Mouse (Mus musculus) lung, postnatal 0 days (tissue): ENCODE data around the gene Map7. TPM values are rescaled to one million over a fixed set of nuclear protein-coding genes. Genes with fewer than 3 reads are reported as not detected.

Experiments used
- ATAC-seq: fragments of 200-750 bp; cut with Nextera tagmentation; 2 replicates; pipeline ENCODE4 v1.8.0; 2017; ENCODE audit warnings: moderate library complexity
- DNase-seq: peaks from one replicate; pipeline ENCODE4 v3.0.0-alpha.2; 2016; ENCODE audit warnings: low spot score
- H3K27ac ChIP-seq: fragments of 300-500 bp; sonication (generic); 2 replicates; pipeline ENCODE4 v1.5.1; 2014; ENCODE audit warnings: antibody characterized with exemption, mild to moderate bottlenecking, low read length, mixed read lengths
- H3K27me3 ChIP-seq: fragments of 300-500 bp; sonication (generic); replicated peaks from 2 replicates; pipeline ENCODE4 v1.6.1; 2014; ENCODE audit warnings: low read length, mixed read lengths; ENCODE audit not compliant: insufficient read depth
- H3K36me3 ChIP-seq: fragments of 300-500 bp; sonication (generic); 2 replicates; pipeline ENCODE4 v1.6.1; 2014; ENCODE audit warnings: low read length, mixed read lengths; ENCODE audit not compliant: insufficient read depth
- H3K4me1 ChIP-seq: fragments of 300-500 bp; sonication (generic); 2 replicates; pipeline ENCODE4 v1.6.1; 2014; ENCODE audit warnings: antibody characterized with exemption, low read depth, low read length, mixed read lengths; ENCODE audit not compliant: insufficient read depth
- H3K4me2 ChIP-seq: fragments of 300-500 bp; sonication (generic); replicated peaks from 2 replicates; pipeline ENCODE4 v1.6.1; 2014; ENCODE audit warnings: low read depth, mild to moderate bottlenecking, low read length, moderate library complexity, mixed read lengths
- H3K4me3 ChIP-seq: fragments of 300-500 bp; sonication (generic); 2 replicates; pipeline ENCODE4 v1.5.1; 2014; ENCODE audit warnings: low read depth, low read length
- H3K9ac ChIP-seq: fragments of 300-500 bp; sonication (generic); replicated peaks from 2 replicates; pipeline ENCODE4 v1.6.1; 2014; ENCODE audit warnings: low read depth, mild to moderate bottlenecking
- H3K9me3 ChIP-seq: fragments of 300-500 bp; sonication (generic); 2 replicates; pipeline ENCODE4 v1.6.1; 2016; ENCODE audit warnings: low read length, mixed read lengths
- CTCF ChIP-seq: IDR thresholded peaks from 2 replicates; pipeline ENCODE4 v1.5.1; 2016; ENCODE audit warnings: antibody characterized with exemption, mild to moderate bottlenecking
- EP300 ChIP-seq: IDR thresholded peaks from 2 replicates; pipeline ENCODE4 v1.6.1; 2016; ENCODE audit warnings: antibody characterized with exemption, mild to moderate bottlenecking, control low read depth
- WGBS: fragments of 180-500 bp; shearing (Covaris S2); extraction: QIAGEN DNeasy Blood & Tissue Kit; methylation state at CpG from one replicate; pipeline ENCODE4 v1.1.7; 2014; 5-methylcytosine and 5-hydroxymethylcytosine counted together
- polyA plus RNA-seq: library from polyadenylated mRNA; unstranded; fragments of >200 nt; fragmentation: Nextera tagmentation; extraction: Ambion mirVana; gene quantifications from 2 replicates; pipeline ENCODE4 v1.2.1, GENCODE M21; 2015

Gene Map7
- polyA plus RNA-seq, 1 experiment from 2014 or later: 12.9 TPM

DNA sequence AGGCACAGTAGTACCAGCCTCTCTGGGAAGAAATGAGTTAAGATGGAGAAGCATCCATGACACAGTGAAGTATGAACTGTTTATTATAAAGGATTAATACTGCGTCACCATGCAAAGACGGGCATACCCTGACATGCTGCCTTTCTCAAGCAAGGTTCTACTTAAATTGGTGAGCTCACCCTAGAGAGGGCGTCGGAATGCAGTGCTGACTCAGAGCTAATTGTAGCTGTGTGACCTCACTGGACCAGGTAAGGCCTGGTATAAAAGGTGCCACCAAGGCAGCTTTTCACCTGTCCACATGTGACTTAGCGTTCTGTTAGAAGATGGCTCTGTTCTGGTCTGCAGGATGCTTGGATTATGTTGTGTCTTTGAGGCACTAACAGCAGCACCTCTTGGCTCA, 11.0 kb downstream of the Map7 start:
- no peaks in the 10 kb centered on the region for H3K27me3 ChIP-seq
- no peak for DNase-seq
- no peaks in the 10 kb centered on the region for H3K4me1 ChIP-seq
- ATAC-seq: no peak
- TF ChIP-seq CTCF (no peak), EP300 (no peak)
- no peaks in the 10 kb centered on the region for H3K9me3 ChIP-seq
- H3K9ac ChIP-seq: no peak overlapping the region
- no peak overlapping the region for H3K4me2 ChIP-seq
- 62% methylated on average over 5 of the region's 5 CpGs for WGBS
- no peak overlapping the region for H3K27ac ChIP-seq
- no peaks in the 10 kb centered on the region for H3K36me3 ChIP-seq
- no peak overlapping the region for H3K4me3 ChIP-seq

DNA sequence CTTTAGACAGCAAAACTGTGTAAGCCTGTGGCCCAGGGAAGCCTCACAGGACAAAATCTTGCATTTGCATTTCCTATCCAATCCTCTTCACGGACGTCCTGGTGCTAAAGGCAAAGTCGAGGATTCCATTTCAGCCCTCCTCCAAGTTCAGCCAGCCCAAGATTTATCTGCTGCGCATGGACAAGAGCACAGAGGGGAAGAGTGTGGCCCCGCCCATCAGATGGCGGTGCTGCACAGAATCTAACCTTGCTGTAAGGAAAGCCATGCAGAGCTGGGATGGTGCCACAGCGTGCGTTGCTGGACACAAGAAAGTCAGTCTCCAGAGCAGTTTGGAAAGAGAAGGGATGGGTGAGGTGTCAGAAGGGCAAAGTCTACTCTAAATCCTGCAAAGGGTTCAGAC, 12.6 kb downstream of the Map7 start:
- no peaks in the 10 kb centered on the region for H3K9me3 ChIP-seq
- 47% methylated on average over 8 of the region's 8 CpGs for WGBS
- no peak for ATAC-seq
- H3K4me3 ChIP-seq: no peak overlapping the region
- TF ChIP-seq CTCF: no peak
- no peak for TF ChIP-seq EP300
- no peaks in the 10 kb centered on the region for H3K27me3 ChIP-seq
- H3K27ac ChIP-seq: no peak overlapping the region
- H3K4me1 ChIP-seq: no peaks in the 10 kb centered on the region
- no peak for DNase-seq
- no peaks in the 10 kb centered on the region for H3K36me3 ChIP-seq
- H3K4me2 ChIP-seq: no peak overlapping the region
- H3K9ac ChIP-seq: no peak overlapping the region

DNA sequence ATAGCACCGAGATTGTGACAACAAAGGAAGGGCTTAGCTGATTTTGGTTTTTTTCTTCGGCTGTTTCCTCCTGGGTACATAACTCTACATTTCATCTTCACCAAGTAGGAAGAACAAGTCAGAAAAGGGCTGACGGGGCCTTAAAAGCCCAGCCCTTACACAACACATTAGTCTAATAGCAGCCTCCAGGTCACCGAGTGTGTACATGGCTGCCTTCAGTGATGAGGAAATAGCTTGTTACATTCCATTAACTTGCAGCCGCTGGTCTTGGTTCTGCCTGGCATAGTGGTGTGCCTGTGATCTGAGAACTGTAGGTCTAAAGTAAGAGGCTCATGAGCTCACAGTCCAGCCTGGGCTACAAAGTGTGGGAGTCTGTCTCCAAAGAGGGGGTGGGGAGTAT, 16.5 kb downstream of the Map7 start:
- TF ChIP-seq EP300 (no peak), CTCF (no peak)
- no peaks in the 10 kb centered on the region for H3K9me3 ChIP-seq
- H3K36me3 ChIP-seq: no peaks in the 10 kb centered on the region
- no peak overlapping the region for H3K9ac ChIP-seq
- 65% methylated on average over 5 of the region's 5 CpGs for WGBS
- ATAC-seq (0 out of 2 replicates have a peak, but pooled peaks have one; percentile 19), DNase-seq (no peak)
- no peak overlapping the region for H3K27ac ChIP-seq
- no peaks in the 10 kb centered on the region for H3K4me1 ChIP-seq
- H3K4me3 ChIP-seq: no peak overlapping the region
- H3K4me2 ChIP-seq: no peak overlapping the region
- H3K27me3 ChIP-seq: no peaks in the 10 kb centered on the region

DNA sequence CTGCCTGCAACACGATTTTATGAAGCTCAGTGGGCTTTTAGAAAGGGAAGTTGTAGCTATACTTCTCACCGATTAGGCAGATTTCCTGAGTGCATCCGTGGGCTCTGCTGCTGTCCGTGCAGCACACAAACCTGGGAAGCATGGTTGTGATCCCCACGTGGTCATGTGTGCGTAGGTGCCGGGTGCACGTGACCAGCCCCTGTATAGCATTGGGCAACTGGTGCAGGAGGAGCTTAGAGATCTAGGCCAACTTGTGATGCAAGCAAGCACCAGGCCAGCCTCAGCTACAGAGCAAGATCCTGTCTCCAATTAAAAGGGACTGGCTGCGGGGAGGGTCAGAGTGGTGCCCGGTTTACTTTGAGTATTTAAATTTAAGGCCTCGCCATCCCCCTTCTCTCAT, 18.5 kb downstream of the Map7 start:
- no peak overlapping the region for H3K9ac ChIP-seq
- 71% methylated on average over 11 of the region's 11 CpGs for WGBS
- no peak overlapping the region for H3K27ac ChIP-seq
- ATAC-seq (no peak), DNase-seq (no peak)
- peaks cover 2% of the 10 kb centered on the region; the same call in 1 of the 2 replicates for H3K4me1 ChIP-seq
- no peaks in the 10 kb centered on the region for H3K27me3 ChIP-seq
- no peak overlapping the region for H3K4me3 ChIP-seq
- no peak for TF ChIP-seq CTCF
- TF ChIP-seq EP300: no peak
- H3K9me3 ChIP-seq: no peaks in the 10 kb centered on the region
- H3K36me3 ChIP-seq: no peaks in the 10 kb centered on the region
- no peak overlapping the region for H3K4me2 ChIP-seq

DNA sequence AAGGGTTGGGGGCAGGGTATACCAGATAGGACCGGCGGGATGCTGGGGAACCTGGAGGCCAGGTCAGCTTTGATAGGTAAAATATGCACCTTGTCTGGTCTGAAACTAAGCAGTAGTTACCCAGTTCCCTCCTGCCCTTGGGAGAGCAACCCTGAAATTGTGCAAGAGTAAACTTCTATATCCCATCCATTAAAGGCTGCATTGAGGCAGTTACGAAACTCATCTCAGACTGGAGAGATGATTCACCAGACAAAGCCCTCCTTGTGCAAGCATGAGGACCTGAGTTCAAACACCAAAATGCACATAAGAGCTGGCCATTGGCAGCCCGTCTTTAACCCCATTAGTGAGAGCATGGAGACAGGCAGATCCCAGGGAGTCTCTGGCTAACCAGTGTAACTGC, 19.2 kb downstream of the Map7 start:
- Histone ChIP-seq H3K9ac (no peak overlapping the region), H3K4me3 (no peak overlapping the region), H3K4me2 (no peak overlapping the region), H3K36me3 (no peaks in the 10 kb centered on the region), H3K4me1 (peaks cover 2% of the 10 kb centered on the region; the same call in 1 of the 2 replicates), H3K27ac (no peak overlapping the region), H3K9me3 (no peaks in the 10 kb centered on the region), H3K27me3 (no peaks in the 10 kb centered on the region)
- TF ChIP-seq EP300 (no peak), CTCF (no peak)
- peak; percentile 51 for DNase-seq
- 81% methylated on average over 4 of the region's 4 CpGs for WGBS
- no peak for ATAC-seq

DNA sequence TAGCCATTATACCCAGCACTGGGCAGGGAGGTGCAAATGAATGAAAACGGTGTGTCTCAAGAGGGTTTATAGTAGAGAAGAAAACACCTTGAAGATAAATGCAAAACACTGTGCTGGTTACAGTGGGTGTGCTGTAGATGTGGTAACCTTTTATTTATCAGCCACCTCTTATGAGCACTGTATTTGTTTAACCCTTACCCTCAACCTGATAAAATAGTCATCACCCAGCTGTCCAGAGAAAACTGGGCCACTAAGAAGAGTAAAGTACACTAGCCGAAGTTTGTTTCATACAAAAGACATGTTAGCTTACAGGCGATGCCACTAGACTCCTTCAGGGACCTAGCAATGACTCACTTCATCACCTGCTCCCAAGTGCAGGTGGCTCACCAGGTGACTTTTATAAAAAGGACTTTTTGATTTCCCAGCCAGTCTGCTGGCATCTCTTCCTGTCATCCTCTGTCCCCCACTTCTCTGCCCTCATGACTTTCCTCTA, 21.0 kb downstream of the Map7 start:
- DNase-seq (peak; percentile 42), ATAC-seq (peak; percentile 23; the same call in 1 of the 2 replicates)
- Histone ChIP-seq H3K9me3 (no peaks in the 10 kb centered on the region), H3K4me1 (peaks cover 2% of the 10 kb centered on the region; the same call in 1 of the 2 replicates), H3K27me3 (no peaks in the 10 kb centered on the region), H3K4me3 (no peak overlapping the region), H3K9ac (no peak overlapping the region), H3K27ac (no peak overlapping the region), H3K4me2 (no peak overlapping the region), H3K36me3 (no peaks in the 10 kb centered on the region)
- 55% methylated on average over 3 of the region's 3 CpGs for WGBS
- TF ChIP-seq CTCF: no peak
- no peak for TF ChIP-seq EP300
